Mouse (Mus musculus) neural tube, embryonic 13.5 days (tissue): Measurements from ENCODE around the gene H2afy. TPM values are rescaled to one million over a fixed set of nuclear protein-coding genes. Genes with fewer than 3 reads are reported as not detected.

Source experiments
- ATAC-seq: fragments of 200-750 bp; cut with Nextera tagmentation; 2 replicates; pipeline ENCODE4 v1.8.0; 2017; ENCODE audit warnings: low read depth, mild to moderate bottlenecking, moderate TSS enrichment, moderate library complexity
- H3K27ac ChIP-seq: fragments of 300-500 bp; sonication (generic); replicated peaks from 2 replicates; pipeline ENCODE4 v1.5.1; 2015; ENCODE audit warnings: moderate library complexity, mild to moderate bottlenecking, inconsistent platforms
- H3K27me3 ChIP-seq: fragments of 300-500 bp; sonication (generic); 2 replicates; pipeline ENCODE4 v1.6.1; 2015; ENCODE audit warnings: mild to moderate bottlenecking, inconsistent platforms
- H3K36me3 ChIP-seq: fragments of 300-500 bp; sonication (generic); 2 replicates; pipeline ENCODE4 v1.6.1; 2015; ENCODE audit warnings: mild to moderate bottlenecking, inconsistent platforms
- H3K4me1 ChIP-seq: fragments of 300-500 bp; sonication (generic); replicated peaks from 2 replicates; pipeline ENCODE4 v1.6.1; 2015; ENCODE audit warnings: inconsistent platforms
- H3K4me2 ChIP-seq: fragments of 300-500 bp; sonication (generic); 2 replicates; pipeline ENCODE4 v1.6.1; 2015; ENCODE audit warnings: inconsistent platforms, mild to moderate bottlenecking, moderate library complexity
- H3K4me3 ChIP-seq: fragments of 300-500 bp; sonication (generic); 2 replicates; pipeline ENCODE4 v1.5.1; 2015; ENCODE audit warnings: mild to moderate bottlenecking, inconsistent platforms
- H3K9ac ChIP-seq: fragments of 300-500 bp; sonication (generic); 2 replicates; pipeline ENCODE4 v1.6.1; 2015; ENCODE audit warnings: moderate library complexity, mild to moderate bottlenecking, inconsistent platforms
- H3K9me3 ChIP-seq: fragments of 300-500 bp; sonication (generic); 2 replicates; pipeline ENCODE4 v1.6.1; 2016; ENCODE audit warnings: inconsistent platforms
- WGBS: fragments of 180-500 bp; shearing (Covaris S2); methylation state at CpG from one replicate; pipeline ENCODE4 v1.1.7; 2015; 5-methylcytosine and 5-hydroxymethylcytosine counted together
- polyA plus RNA-seq: library from polyadenylated mRNA; unstranded; fragments of >200 nt; fragmentation: Nextera tagmentation; extraction: Ambion mirVana; gene quantifications from 2 replicates; pipeline ENCODE4 v1.2.1, GENCODE M21; 2015

Gene H2afy
- polyA plus RNA-seq, 1 experiment from 2014 or later, result 367 TPM

- H3K9ac ChIP-seq, result no peak overlapping the region
- no peak overlapping the region for H3K4me2 ChIP-seq
- WGBS, result 26% methylated on average over 11 of the region's 11 CpGs
- no peak for ATAC-seq
- H3K4me1 ChIP-seq, result peaks cover 12% of the 10 kb centered on the region; the same call in 1 of the 2 replicates
- H3K27ac ChIP-seq, result no peak overlapping the region
- 0 out of 2 replicates have a peak, but pooled peaks cover 6% of the 10 kb centered on the region for H3K27me3 ChIP-seq
- no peaks in the 10 kb centered on the region for H3K36me3 ChIP-seq
- no peaks in the 10 kb centered on the region for H3K9me3 ChIP-seq
- H3K4me3 ChIP-seq, result no peak overlapping the region
Measured at GRCm38 (mm10) chr13:56142382-56143150, 6.4 kb upstream of the H2afy start.

GRCm38 (mm10) chr13:56139167-56139751 is 3.1 kb upstream of the H2afy start:
- H3K9ac ChIP-seq, result no peak overlapping the region
- no peak for ATAC-seq
- WGBS, result 66% methylated on average over 6 of the region's 6 CpGs
- H3K4me2 ChIP-seq, result no peak overlapping the region
- no peaks in the 10 kb centered on the region for H3K9me3 ChIP-seq
- H3K27me3 ChIP-seq, result 0 out of 2 replicates have a peak, but pooled peaks cover 3% of the 10 kb centered on the region
- H3K4me3 ChIP-seq, result no peak overlapping the region
- no peaks in the 10 kb centered on the region for H3K36me3 ChIP-seq
- H3K4me1 ChIP-seq, result peaks cover 22% of the 10 kb centered on the region
- H3K27ac ChIP-seq, result no peak overlapping the region

GRCm38 (mm10) chr13:56135231-56136052 is 719 bp downstream of the H2afy start:
- Histone ChIP-seq H3K27ac (peak overlapping the region; percentile 89), H3K9me3 (no peaks in the 10 kb centered on the region), H3K4me3 (peak overlapping the region; percentile 99), H3K4me2 (peak overlapping the region; percentile 89), H3K9ac (peak overlapping the region; percentile 98), H3K27me3 (no peaks in the 10 kb centered on the region), H3K4me1 (peaks cover 36% of the 10 kb centered on the region), H3K36me3 (0 out of 2 replicates have a peak, but pooled peaks cover 5% of the 10 kb centered on the region)
- WGBS, result 3% methylated on average over 44 of the region's 89 CpGs
- ATAC-seq, result peak; percentile 75

GRCm38 (mm10) chr13:56134631-56135181 is 1.5 kb downstream of the H2afy start:
- Histone ChIP-seq H3K4me3 (peak overlapping the region; percentile 99), H3K9ac (peak overlapping the region; percentile 98), H3K27ac (peak overlapping the region; percentile 89), H3K36me3 (peaks cover 12% of the 10 kb centered on the region; the same call in 1 of the 2 replicates), H3K27me3 (no peaks in the 10 kb centered on the region), H3K9me3 (no peaks in the 10 kb centered on the region), H3K4me1 (peaks cover 36% of the 10 kb centered on the region), H3K4me2 (peak overlapping the region; percentile 89)
- under 1% methylated on average over 45 of the region's 50 CpGs for WGBS
- peak; percentile 63 for ATAC-seq

- H3K4me1 ChIP-seq, result peaks cover 36% of the 10 kb centered on the region
- no peaks in the 10 kb centered on the region for H3K27me3 ChIP-seq
- ATAC-seq, result no peak
- peaks cover 15% of the 10 kb centered on the region; the same call in 1 of the 2 replicates for H3K36me3 ChIP-seq
- H3K9me3 ChIP-seq, result no peaks in the 10 kb centered on the region
- H3K4me3 ChIP-seq, result peak overlapping the region; percentile 99
- WGBS, result 51% methylated on average over 5 of the region's 5 CpGs
- peak overlapping the region; percentile 89 for H3K4me2 ChIP-seq
- H3K27ac ChIP-seq, result no peak overlapping the region
- peak overlapping the region; percentile 98 for H3K9ac ChIP-seq
Measured at GRCm38 (mm10) chr13:56134031-56134430, 2.1 kb downstream of the H2afy start.

GRCm38 (mm10) chr13:56132941-56133340 is 3.2 kb downstream of the H2afy start:
- Histone ChIP-seq H3K27me3 (no peaks in the 10 kb centered on the region), H3K9ac (peak overlapping the region; percentile 38; the same call in 1 of the 2 replicates)
- ATAC-seq, result no peak

GRCm38 (mm10) chr13:56132326-56132936 is 3.7 kb downstream of the H2afy start:
- Histone ChIP-seq H3K4me1 (peaks cover 36% of the 10 kb centered on the region), H3K9ac (peak overlapping the region; percentile 38; the same call in 1 of the 2 replicates), H3K27me3 (no peaks in the 10 kb centered on the region), H3K4me2 (peak overlapping the region; percentile 89; the same call in 1 of the 2 replicates), H3K36me3 (peaks cover 26% of the 10 kb centered on the region), H3K4me3 (no peak overlapping the region), H3K27ac (no peak overlapping the region), H3K9me3 (no peaks in the 10 kb centered on the region)
- 77% methylated on average over 11 of the region's 11 CpGs for WGBS
- ATAC-seq, result no peak

More at GRCm38 (mm10) chr13:56132941-56133340, 3.2 kb downstream of the H2afy start:
- WGBS, result 83% methylated on average over 7 of the region's 7 CpGs
- Histone ChIP-seq H3K4me3 (0 out of 2 replicates have a peak overlapping the region, but pooled peaks have one; percentile 99), H3K4me1 (peaks cover 36% of the 10 kb centered on the region), H3K36me3 (peaks cover 21% of the 10 kb centered on the region), H3K27ac (no peak overlapping the region), H3K9me3 (no peaks in the 10 kb centered on the region), H3K4me2 (peak overlapping the region; percentile 89)

- H3K4me2 ChIP-seq, result no peak overlapping the region
- no peaks in the 10 kb centered on the region for H3K27me3 ChIP-seq
- no peak overlapping the region for H3K4me3 ChIP-seq
- ATAC-seq, result no peak
- no peaks in the 10 kb centered on the region for H3K9me3 ChIP-seq
- peaks cover 45% of the 10 kb centered on the region for H3K36me3 ChIP-seq
- no peak overlapping the region for H3K27ac ChIP-seq
- WGBS, result 82% methylated on average over 8 of the region's 8 CpGs
- peaks cover 29% of the 10 kb centered on the region for H3K4me1 ChIP-seq
- H3K9ac ChIP-seq, result no peak overlapping the region
Measured at GRCm38 (mm10) chr13:56130544-56130943, 5.6 kb downstream of the H2afy start.

- Histone ChIP-seq H3K4me3 (no peak overlapping the region), H3K27me3 (no peaks in the 10 kb centered on the region), H3K4me2 (no peak overlapping the region), H3K27ac (no peak overlapping the region), H3K9me3 (no peaks in the 10 kb centered on the region), H3K4me1 (peaks cover 29% of the 10 kb centered on the region), H3K36me3 (peaks cover 54% of the 10 kb centered on the region), H3K9ac (no peak overlapping the region)
- ATAC-seq, result no peak
- WGBS, result 97% methylated on average over 3 of the region's 3 CpGs
Measured at GRCm38 (mm10) chr13:56129578-56129977, 6.6 kb downstream of the H2afy start.

- peaks cover 27% of the 10 kb centered on the region for H3K4me1 ChIP-seq
- 87% methylated on average over 4 of the region's 4 CpGs for WGBS
- H3K9ac ChIP-seq, result no peak overlapping the region
- ATAC-seq, result no peak
- H3K4me3 ChIP-seq, result no peak overlapping the region
- no peak overlapping the region for H3K4me2 ChIP-seq
- H3K27me3 ChIP-seq, result no peaks in the 10 kb centered on the region
- no peak overlapping the region for H3K27ac ChIP-seq
- H3K9me3 ChIP-seq, result no peaks in the 10 kb centered on the region
- peaks cover 60% of the 10 kb centered on the region for H3K36me3 ChIP-seq
Measured at GRCm38 (mm10) chr13:56129014-56129413, 7.1 kb downstream of the H2afy start.

- ATAC-seq, result no peak
- WGBS, result 94% methylated on average over 10 of the region's 10 CpGs
Measured at GRCm38 (mm10) chr13:56125632-56126031, 10.5 kb downstream of the H2afy start.

More at GRCm38 (mm10) chr13:56125632-56126031, 10.5 kb downstream of the H2afy start:
- Histone ChIP-seq H3K27me3 (no peaks in the 10 kb centered on the region), H3K9ac (no peak overlapping the region), H3K4me1 (peaks cover 9% of the 10 kb centered on the region), H3K4me3 (no peak overlapping the region), H3K27ac (no peak overlapping the region), H3K4me2 (no peak overlapping the region), H3K9me3 (no peaks in the 10 kb centered on the region), H3K36me3 (peaks cover 85% of the 10 kb centered on the region)
